Mouse (Mus musculus): Measurements from ENCODE around the gene Smim14.

DNA sequence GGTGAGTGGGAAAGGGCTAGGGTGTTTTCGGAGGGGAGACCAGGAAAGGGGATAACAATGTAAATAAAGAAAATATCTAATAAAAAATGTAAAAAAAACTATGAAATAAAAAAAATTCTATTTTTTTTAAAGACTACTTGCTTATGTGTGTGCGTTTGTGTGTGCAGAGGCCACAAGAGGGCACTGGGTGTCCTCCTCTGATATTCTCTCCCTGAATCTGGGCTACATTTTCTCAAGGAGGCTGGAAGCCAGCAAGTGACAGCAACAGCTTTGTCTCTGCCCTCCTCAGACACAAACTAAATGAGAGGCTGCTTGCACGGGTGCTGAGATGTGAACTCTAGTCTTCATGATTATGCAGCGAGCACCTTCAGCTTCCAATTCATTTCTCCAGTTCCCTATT is 58.8 kb downstream of the Smim14 start:
- TF ChIP-seq MEF2A (IDR thresholded peaks at IDR 0.05; ENCODE audit: extremely low read depth, insufficient replicate concordance, low read depth, low read length, poor library complexity, severe bottlenecking) = no peak
- TF ChIP-seq CTCF (IDR thresholded peaks at IDR 0.05 in 2 of 3, conservative IDR thresholded peaks at IDR 0.05 in 1 of 3; ENCODE audit: control insufficient read depth in 1 of 3, insufficient read depth in 1 of 3, low read depth in 2 of 3, low read length in 3 of 3, poor library complexity in 1 of 3, severe bottlenecking in 1 of 3) = peak in 2 of 3 experiments; percentile 49 to 50; a peak in 4 of 6 replicates
